Mouse (Mus musculus) cortical plate, adult 2 months (tissue): ENCODE results near the gene Ankib1.

Source experiments
- CTCF ChIP-seq: fragments of 200-500 bp; IDR thresholded peaks from 2 replicates; pipeline ENCODE4 v1.5.1; 2011; ENCODE audit warnings: mild to moderate bottlenecking, control low read depth, low read length; ENCODE audit not compliant: insufficient read depth; ENCODE audit errors: extremely low read depth
- POLR2A ChIP-seq: fragments of 200-500 bp; IDR thresholded peaks from 2 replicates; pipeline ENCODE4 v1.6.1; 2011; ENCODE audit warnings: mild to moderate bottlenecking, low read length, control low read depth; ENCODE audit not compliant: insufficient read depth; ENCODE audit errors: extremely low read depth

GRCm38 (mm10) chr5:3691283-3691682 is 111.4 kb downstream of the Ankib1 start:
- TF ChIP-seq CTCF (no peak), POLR2A (no peak)
